Mouse (Mus musculus) bone marrow macrophage, adult 2 months (primary cell): ENCODE results near the gene Clcn3.
A peak's percentile ranks its signal among the peaks of the same experiment; 100 is the strongest.

Source experiments
- CTCF ChIP-seq: IDR thresholded peaks from 2 replicates; pipeline ENCODE4 v1.5.1; 2012; ENCODE audit warnings: low read depth, mild to moderate bottlenecking, low read length, moderate library complexity
- POLR2A ChIP-seq: IDR thresholded peaks from 2 replicates; pipeline ENCODE4 v1.6.1; 2012; ENCODE audit warnings: mild to moderate bottlenecking, low read depth, low read length, borderline replicate concordance

DNA sequence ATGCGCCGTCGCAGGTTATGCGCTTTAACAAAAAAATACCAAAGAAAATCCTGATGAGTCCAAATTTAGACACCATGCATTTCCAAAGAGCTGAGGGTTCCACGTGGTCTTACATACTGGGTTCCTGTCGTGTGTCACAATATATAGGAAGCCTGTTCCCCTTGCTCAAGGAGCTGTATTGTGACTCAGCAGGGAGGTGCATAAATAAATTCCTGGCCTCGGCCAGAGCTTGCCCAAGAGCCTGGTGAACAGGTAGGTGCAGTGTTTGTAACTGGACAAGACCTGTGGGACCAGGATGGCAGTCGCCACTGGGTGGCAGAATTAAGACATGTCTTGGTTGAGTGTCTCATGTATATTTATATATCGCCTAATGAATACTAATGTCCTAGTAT is 584 bp upstream of the Clcn3 start:
- TF ChIP-seq POLR2A: no peak
- peak; percentile 69 for TF ChIP-seq CTCF
